Mouse (Mus musculus): ENCODE results near the gene Akt1s1.

- TF ChIP-seq POLR2A (IDR thresholded peaks at IDR 0.05; ENCODE audit: extremely low read depth, insufficient read depth, low read length) (0 out of 2 replicates have a peak, but pooled peaks have one; percentile 62), CTCF (IDR thresholded peaks at IDR 0.05; ENCODE audit: low read depth, low read length) (no peak)
Observed at GRCm38 (mm10) chr7:44848561-44849415, at the start of gene Akt1s1, which contains the start of gene Tbc1d17.
